Mouse (Mus musculus) brain, embryonic 14.5 days (tissue): ENCODE data around the gene Fstl3.

Experiments used
- CTCF ChIP-seq: fragments of 200-500 bp; IDR thresholded peaks from 2 replicates; pipeline ENCODE4 v1.5.1; 2012; ENCODE audit warnings: inconsistent platforms, mild to moderate bottlenecking, moderate library complexity, borderline replicate concordance; ENCODE audit not compliant: insufficient read depth, insufficient read length; ENCODE audit errors: extremely low read depth
- POLR2A ChIP-seq: fragments of 200-500 bp; IDR thresholded peaks from 2 replicates; pipeline ENCODE4 v1.6.1; 2012; ENCODE audit warnings: mild to moderate bottlenecking, inconsistent platforms, borderline replicate concordance; ENCODE audit not compliant: poor library complexity, insufficient read depth, insufficient read length, severe bottlenecking; ENCODE audit errors: extremely low read depth

DNA sequence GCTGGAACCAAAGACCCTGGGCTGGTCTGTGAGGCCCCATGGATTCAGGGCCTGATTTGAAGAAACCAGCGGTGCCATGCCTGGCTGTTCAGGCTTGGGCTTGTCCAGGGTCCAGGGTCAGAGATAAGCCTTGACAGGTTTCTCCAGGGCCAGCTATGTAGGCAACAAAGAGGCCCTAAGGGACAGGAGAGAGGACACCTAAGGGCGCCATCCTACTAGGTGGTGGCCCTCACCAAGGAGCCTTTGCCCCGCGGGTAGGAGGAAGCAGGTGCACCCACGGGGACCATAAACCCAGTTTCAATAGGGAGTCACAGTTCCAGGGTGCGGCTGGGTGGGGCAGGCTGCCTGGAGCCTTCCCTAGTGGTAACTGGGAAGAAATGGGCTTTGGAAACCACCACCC is 45.9 kb downstream of the Fstl3 start:
- no peak for TF ChIP-seq CTCF
- TF ChIP-seq POLR2A = no peak
